Mouse (Mus musculus): ENCODE data around the gene Prr19.

Prr19 gene

DNA sequence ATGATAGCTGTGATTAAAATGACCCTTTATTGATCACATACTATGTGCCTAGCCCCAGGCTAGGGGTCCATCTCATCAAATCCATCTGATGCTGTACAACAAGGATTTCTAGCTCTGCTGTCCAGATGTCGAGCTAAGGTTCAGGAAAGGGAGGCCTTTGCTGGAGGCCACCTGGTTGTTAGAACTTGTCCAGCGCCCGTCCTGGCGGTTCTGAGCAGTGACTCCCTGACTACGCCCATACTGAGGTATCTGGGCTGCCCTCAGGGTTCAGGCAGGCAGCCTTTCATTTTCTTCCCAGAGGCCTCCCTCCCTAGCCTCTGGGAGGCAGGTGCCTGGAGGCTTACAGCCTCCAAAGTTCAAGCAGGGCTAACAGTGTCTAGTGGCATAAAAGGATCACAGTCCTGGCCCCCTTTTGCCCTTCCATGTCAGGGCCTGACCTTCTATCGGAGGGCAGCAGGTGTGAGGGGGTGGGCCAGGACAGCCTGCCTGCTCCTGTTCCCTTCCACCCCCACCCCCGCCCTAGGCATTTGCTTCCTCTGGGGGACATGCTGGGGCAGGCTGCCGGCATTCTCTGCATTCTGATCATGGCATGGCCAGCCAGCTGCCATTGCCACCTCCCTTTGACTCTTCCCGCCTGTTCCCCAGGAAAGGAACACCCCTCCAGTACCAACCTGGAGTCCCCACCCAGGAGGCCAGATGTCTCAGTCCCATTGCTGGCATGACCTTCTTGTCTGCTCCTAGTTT lies 25.5 kb upstream of the Prr19 start:
- no peak for DNase-seq

DNA sequence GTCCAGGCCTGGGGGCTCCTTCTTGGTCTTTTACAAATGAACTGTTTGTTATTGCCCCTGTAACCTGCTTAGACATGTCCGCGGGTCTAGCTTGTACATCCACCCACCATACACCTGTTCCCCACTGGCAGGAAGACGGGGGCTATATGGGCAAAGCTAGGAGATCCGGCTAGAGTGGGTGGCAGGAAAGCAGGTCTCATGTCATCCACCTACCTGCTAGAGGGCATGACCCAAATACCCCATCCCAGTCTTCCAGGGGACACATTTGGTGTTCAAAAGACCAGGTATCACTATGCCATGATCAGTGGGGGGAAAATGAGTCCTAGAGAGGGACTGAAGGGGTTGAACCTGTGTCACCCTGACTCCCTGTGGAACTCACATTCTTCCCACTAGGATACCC lies 23.8 kb upstream of the Prr19 start:
- DNase-seq = no peak

DNA sequence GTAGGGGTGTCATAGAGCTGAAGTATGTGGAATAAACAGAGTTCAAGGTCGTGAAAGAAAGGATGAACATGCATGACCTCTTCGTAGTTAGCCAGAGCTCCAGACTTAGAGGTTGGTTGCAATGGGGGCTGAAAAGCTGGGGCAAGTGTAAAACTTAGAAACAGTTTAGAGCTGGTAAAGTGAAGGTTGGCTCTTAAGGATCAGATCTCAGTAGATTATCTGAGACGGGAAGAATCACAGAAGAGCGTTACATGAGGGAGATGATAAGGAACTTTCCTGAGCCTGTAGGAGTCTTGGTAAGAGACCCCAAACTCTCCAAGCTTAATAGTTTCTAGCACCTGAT lies 23.2 kb upstream of the Prr19 start:
- DNase-seq = no peak

DNA sequence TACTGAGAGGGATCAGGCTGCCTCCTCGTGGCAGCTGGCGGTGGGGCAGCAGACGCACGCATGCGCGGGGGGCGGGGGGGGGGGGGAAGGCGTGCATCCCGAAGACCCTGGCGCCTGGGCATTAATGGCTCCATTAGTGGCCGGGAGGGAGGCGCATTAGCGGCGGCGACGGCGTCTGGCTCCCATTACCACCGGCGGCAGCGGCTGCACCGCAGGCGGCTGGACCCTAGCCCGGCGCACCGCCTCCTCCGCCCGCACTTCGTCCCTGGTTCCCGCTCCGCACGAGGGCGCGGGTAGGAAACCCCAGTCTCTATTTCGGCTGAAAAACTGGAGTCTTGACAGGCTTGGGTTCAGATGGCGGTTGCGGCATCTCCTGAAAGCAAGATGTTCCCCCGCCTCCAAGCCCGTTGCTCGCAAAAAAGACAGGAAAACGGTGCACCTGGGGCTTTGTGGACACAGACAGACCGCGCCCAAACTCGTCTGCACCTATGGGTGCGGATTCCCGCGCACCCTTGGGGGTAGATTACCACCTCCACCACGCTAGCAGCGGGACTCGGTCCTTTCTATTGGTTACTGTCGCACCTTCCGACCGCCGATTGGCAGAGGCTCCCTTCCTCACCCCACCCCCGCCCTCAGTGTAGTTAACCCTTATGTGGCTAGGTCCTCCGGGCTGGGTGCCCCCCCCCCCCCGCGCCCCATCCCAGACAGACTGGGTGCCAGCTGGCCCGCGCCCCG lies 22.7 kb upstream of the Prr19 start:
- peak; percentile 86 to 93 for DNase-seq

DNA sequence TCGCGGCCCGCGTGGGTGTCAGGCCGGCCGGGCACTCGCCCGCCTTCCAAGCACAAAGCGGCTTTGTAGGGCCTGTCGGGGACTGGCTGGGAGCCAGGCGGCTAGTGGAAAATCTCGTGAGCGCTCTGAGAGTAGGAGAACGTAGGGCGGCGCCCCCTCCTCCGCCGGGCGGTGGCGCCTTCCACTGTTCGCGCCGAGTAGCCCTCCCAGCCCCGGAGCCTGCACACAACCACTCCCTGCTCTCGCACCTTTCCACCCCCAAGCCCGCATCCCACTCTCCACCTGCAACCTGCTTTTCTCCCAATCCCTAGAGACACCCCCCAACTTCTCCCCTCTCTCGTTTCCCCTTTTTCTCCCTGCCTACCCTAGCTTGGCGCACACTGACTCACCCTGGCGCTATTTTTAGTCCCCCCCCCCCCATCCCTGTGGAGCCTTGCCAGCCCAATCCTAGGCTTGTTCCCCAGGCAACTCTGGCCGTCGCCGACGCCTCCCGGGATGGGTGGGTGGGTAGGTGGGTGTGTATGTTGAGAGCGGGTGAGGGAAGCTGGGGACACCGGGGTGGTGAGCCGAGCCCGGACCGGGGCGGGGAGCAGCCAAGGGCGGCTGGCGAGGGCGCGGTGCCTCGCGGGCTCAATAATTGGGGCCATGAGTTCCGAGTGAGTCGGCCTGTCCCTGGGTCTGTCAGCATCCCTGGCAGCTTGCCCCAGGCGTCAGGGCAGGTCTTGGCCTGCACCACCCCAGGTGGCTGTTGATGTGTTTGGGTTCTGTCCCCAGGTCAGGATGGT lies 21.9 kb upstream of the Prr19 start:
- peak; percentile 91 to 94 for DNase-seq

DNA sequence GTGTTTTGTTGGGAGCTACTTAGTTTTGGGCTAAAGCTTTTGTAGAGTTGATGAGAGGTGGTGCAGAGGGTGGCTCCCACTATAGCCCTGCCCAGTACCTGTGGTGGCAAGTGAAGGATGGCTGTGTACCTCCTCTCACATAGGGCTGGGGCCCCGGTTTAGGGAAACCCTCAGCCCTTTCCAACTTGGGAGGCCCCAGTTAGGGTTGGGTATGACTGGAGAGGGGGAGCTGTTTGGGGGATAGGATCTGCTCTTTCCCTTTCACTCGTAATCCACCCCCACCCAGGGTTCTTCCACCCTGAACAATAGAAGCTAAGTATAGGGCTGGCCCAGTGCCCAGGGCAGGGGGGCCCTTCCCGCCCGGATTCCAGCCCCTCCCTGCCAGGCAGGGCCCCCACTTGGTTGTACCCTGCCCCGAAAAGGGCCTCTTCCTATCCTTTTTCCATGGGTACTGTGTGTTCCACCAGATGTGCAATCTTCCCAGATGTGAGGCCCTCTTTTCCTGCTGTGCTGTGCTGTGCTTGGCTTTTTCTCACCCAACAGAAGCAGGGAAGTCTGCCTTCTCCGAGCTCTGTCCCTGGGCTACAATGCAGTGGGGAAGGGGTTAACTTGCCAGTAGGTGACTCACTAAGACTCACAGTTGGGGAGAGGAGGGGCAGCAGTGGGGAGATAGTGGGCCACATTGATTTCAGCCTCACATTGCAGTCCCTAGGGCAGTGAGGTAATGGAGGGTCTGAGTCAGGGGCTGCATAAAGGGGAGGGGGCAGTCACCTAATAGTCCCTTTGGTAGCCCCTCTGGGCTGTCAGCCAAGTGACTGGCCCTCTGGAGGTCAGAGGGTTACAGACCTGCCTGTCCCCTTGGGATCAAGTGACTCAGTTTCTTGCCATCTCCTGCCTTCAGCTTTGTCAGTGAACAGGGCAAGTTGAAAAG lies 21.1 kb upstream of the Prr19 start:
- peak; percentile 75 to 86 for DNase-seq

DNA sequence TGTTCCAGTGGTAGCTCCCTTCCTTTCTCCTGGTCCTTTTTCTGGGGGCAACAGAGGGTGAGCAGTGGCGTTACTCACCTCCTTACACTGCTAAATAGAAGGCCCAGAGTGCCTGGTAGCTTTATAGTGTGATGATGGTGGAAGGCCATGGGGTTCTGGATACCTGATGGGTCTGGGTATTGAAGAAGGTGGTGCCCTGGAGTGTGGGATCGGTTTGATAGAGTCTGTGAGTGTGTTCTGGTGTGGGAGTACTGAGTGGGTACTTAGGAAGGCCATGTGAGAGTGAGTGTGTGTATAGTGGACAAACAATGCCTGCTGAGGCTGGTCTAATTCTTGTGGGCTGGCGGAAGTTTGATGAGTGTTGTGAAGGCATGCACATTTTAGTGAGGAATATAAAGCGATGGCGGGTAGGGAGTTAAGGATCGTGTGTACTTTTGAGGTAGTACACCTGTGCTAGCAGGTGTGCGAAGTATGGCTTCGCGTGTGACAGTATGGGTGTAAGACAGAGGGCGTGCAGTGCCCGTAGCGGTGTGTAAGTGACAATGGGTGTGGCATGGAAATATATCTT lies 20.0 kb upstream of the Prr19 start:
- peak in 1 of 2 experiments; percentile 18 for DNase-seq

DNA sequence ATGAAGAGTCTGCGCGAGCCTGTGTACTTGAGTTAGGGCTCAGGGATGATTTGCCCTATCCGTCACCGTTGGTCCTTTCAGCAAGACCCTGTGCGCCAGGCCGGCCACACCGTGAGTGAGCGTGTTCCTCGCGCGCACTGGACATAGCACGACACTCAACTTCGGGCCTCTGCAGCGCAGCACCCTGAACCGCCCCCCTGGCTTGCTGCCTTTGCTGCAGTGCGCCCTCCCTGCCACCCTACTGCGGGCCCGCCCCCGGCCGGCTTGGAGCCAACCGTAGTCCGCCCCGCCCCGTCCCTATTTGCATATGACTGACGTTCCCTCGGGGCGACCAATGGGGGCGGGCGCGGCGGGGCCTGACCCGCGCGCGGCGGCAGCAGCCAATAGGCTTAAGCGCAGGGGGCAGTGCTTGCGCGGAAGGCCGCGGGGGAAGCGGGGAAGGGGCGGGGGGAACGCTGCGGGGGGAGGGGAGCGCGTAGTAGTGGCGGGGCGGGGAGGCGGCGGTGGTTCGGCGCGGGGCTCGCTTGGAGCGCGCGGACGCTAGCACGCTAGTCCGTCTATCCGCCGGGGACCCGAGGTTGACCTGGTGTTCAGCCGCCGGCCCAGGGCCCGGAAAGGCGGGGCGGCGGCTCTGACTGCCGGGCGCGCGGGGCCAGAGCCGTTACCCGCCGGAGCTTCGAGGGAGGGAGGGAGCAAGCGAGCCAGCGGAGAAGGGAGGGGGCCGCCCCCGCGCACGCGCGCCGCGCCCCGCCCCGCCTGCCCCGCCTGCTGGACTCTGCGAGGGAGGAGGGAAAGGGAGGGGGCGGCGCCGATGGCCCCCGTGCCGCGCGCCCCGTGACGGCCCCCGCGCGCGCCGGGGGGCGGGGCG lies 19.2 kb upstream of the Prr19 start:
- DNase-seq = peak; percentile 99

DNA sequence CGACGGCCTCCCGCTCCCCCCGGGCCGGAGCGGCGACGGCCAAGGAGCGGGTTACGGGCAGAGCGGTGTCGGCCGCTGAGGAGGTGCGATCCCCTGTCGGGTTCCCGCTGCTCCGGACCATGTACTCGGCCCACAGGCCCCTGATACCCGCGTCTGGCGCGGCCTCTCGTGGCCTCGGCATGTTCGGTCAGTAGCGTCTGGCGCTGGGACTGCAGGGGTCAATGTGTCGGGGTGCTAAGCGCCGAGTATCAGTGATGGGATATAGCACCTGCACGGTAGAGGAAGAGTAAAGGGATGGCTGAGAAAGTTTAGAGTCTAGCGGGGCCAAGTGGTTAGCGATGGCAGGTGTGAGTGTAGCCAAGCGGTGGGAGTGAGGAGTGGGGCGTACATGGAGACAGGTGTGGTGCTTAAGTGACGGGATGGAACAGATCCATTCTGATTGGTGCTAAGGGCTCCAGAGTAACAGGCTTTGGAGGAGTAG lies 18.4 kb upstream of the Prr19 start:
- DNase-seq = peak; percentile 65 to 74

DNA sequence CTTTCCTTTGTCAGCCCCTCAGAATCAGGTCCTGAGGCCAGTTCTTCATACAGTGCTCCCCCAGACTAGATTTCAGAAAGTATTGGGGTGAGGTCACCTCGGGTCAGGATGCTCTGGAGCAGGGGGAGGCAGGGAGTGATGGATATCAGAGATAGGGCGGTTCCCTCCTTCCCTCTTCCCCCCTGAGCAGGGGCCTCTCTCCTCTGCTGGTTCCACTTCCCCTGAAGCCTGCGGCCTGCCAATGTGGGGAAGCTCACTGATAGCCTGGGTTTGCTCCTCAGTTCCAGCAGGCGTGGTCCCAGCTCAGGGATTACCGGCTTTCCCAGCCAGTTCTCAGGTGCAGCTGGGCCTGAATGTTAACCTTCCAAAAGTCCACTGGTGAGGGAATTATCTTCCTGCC lies 17.6 kb upstream of the Prr19 start:
- DNase-seq = peak in 1 of 2 experiments; percentile 40

DNA sequence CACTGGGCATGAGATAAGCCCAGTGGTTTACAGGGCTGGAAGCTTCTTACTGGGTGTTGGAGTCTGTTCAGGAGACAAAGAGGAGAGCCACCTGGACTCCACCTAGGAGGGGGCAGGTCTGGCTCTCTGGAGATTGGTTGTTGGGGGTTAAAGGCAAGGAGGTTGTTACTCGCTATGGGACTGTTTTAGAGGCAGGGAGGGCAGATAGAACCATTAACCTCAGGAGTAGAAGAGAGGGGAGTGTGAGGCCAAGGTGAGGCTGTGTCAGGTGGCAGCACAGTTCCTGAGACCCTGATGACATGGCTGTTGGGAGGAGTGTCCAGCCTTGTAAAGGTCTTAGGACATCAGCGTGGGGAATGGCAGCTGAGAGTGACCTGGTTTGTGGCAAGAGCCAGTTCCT lies 17.0 kb upstream of the Prr19 start:
- no peak for DNase-seq

DNA sequence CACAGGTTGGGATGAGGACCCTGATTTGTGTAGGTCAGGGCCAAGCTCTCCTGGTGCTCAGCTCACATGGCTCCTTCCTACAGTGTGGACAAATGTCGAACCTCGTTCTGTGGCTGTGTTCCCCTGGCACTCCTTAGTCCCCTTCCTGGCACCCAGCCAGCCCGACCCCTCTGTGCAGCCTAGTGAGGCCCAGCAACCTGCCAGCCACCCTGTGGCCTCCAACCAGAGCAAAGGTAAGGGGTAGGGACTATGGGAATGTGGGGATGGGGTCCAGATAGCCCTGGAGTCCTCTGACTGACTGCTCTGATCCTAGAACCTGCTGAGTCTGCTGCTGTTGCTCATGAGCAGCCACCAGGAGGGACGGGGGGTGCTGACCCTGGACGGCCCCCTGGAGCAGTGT lies 16.4 kb upstream of the Prr19 start:
- DNase-seq = peak in 1 of 2 experiments; percentile 37

DNA sequence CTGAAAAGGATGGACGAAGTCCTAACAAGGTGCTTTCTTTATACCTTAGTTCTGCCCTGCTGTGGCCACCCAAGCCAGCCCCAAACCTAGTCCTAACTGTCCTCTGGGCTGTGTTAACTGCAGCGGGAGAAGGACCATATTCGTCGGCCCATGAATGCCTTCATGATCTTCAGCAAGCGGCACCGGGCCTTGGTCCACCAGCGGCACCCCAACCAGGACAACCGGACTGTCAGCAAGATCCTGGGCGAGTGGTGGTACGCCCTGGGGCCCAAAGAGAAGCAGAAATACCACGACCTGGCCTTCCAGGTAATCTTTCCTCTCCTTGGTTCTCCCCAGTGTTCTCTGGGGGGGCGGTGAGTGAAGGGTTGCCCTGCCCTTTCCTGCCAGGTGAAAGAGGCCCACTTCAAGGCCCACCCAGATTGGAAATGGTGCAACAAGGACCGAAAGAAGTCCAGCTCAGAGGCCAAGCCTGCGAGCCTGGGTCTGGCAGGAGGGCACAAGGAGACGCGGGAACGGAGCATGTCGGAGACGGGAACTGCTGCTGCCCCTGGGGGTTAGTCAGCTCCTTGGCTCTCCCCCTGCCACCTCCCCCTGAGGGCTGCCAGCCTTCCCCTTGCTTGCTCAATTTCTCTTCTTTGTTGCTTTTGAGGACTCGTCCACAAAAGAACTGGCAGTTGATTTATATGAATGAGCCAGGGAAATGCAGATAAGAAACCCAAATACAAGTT lies 15.5 kb upstream of the Prr19 start:
- no peak for DNase-seq

DNA sequence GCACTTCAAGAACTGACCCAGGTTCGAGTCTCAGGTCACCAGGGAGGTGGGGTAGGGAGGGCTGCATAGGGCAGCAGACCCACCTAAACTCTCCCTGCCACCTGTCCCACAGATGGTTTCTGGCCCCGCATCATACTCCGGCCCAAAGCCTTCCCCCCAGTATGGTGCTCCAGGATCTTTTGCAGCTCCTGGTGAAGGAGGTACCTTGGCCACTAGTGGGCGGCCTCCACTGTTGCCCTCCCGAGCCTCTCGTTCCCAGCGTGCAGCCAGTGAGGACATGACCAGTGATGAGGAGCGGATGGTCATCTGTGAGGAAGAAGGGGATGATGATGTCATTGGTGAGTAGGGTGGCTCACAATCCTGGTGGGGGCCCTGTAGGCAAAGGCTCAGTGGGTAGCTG lies 14.2 kb upstream of the Prr19 start:
- DNase-seq = no peak

DNA sequence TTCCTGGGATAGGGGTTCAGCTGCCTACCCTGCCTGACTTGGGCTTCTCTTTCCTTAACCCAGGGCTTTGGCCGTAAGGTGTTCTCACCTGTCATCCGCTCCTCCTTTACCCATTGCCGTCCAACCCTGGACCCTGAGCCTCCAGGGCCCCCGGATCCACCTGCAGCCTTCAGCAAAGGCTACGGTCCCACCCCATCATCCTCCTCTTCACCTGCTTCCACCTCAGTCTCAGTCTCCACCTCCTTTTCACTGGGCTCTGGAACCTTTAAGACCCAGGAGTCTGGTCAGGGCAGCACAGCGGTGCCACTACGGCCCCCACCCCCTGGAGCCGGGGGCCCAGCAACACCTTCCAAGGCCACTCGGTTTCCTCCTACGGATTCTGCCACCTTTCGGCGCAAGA lies 13.2 kb upstream of the Prr19 start:
- no peak for DNase-seq

DNA sequence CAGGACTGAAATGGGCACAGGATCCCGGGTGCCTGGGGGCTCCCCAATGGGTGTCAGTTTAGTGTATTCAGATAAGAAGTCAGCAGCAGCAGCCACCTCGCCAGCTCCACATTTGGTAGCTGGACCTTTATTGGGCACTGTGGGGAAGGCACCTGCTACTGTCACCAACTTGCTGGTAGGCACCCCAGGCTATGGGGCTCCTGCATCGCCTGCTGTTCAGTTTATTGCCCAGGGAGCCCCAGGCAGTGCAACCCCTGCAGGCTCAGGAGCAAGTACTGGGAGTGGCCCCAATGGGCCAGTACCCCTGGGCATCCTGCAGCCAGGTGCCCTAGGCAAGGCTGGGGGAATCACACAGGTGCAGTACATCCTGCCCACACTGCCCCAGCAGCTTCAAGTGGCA lies 12.5 kb upstream of the Prr19 start:
- DNase-seq = no peak

DNA sequence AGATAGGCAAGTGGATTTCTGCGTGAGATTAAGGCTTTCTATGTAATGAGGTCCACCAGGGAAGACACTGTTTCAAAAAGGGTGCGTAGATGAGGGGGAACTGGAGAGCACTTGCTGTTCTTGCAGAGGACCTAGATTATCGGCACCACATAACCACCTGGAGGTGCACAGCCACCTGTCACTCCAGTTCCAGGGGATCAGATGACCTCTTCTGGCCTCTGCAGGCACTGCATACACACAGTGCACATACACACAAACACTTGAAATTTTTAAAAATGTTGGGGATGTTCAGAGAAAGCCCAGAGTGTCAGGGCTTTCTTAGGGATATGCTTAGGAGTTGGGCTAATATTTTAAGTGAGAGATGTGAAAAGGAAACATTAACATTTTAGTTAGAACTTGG lies 11.3 kb upstream of the Prr19 start:
- DNase-seq = no peak

DNA sequence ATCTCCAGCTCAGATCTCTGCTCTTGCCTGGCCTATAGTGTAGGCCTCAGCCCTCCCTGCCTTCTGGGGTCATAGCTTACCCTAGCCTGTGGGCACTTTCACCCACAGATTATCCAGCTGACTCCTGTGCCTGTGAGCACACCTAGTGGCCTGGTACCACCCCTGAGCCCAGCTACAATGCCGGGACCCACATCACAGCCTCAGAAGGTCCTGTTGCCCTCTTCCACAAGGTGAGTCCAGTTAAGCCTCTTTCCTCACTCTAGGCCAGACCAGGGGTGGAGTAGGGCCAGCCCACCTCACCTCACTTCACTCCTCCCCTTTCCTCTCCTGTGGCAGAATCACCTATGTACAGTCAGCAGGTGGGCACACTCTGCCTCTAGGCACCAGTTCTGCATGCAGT lies 10.7 kb upstream of the Prr19 start:
- no peak for DNase-seq

DNA sequence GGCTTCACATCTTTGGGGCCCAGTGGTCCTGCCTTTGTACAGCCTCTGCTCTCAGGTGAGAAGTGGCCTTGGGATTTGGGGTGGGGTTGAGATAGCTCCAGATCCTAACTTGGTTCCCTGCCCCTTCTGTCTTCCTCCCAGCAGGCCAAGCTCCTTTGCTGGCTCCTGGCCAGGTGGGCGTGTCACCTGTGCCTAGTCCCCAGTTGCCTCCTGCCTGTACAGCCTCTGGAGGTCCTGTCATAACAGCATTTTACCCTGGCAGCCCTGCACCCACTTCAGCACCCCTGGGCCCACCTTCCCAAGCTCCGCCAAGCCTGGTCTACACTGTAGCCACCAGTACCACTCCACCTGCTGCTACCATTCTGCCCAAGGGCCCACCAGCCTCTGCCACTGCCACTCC lies 10.3 kb upstream of the Prr19 start:
- peak; percentile 58 to 70 for DNase-seq

DNA sequence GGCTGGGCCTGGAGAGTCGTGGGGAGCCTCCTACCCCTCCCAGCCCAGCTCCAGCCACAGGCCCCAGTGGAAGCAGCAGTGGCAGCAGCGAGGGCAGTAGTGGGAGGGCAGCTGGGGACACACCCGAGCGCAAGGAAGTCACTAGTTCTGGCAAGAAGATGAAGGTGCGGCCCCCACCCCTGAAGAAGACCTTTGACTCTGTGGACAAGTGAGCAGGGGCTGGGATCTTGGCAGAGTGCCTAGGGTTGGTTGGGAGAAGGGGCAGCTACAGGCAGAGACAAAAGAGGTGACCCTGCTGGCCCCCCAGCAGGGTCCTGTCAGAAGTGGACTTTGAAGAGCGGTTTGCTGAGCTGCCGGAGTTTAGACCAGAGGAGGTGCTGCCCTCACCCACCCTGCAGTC lies 9.1 kb upstream of the Prr19 start:
- DNase-seq = no peak
